Mouse (Mus musculus): ENCODE results near the gene Lsm6.
"Not testable (repeated sequence)": the region's sequence is repeated elsewhere in the genome, so short reads cannot be mapped to it uniquely, and the experiment has no call there.

Gene Lsm6

GRCm38 (mm10) chr8:78820673-78821310 lies at the start of gene Lsm6:
Gene Lsm6, minus strand, starts transcription at chr8:78821140.
- peak; percentile 98 for DNase-seq (ENCODE audit: low read depth)

DNA sequence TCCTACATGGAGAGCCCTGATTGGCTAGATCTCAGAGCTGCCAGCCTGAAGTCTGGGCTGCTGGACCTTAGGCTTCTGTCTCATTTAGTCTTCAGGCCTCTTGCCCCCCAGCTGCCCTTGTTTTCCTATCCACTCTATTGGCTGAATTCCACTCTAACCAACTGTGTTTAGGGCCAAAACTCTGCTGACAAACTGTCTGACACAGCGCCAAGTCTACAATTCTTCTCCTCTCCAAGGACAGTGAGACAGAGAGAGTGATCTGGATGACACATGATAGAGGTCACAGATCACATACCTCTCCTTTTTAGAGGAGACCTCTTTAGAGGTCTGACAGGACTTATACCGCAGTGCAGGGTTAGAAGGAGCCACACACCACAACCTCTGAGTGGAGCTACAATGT lies 46.1 kb upstream of the Lsm6 start:
- DNase-seq (ENCODE audit: low read depth): no peak

DNA sequence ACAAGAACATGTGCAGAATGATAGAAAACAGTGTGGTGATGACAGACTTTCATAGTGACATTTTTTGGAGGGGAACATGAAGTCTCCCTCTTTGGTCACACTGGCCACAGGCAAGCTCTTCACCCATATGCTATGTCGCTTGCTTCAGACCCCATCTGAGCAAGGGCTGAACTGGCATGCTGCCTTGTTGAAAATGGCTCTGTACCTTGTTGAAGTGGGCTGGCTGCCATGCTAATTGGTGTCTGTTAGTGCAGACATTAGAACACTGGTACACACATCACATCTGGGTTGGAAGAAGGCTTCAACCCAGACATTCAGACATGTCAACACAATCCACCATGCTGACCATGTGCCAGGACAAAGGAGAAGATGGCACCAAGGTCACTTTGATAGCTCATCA lies 42.1 kb upstream of the Lsm6 start:
- no peak for DNase-seq (ENCODE audit: low read depth)

- no peak for DNase-seq (ENCODE audit: low read depth)
Measured at GRCm38 (mm10) chr8:78862046-78862445, 41.1 kb upstream of the Lsm6 start.

DNA sequence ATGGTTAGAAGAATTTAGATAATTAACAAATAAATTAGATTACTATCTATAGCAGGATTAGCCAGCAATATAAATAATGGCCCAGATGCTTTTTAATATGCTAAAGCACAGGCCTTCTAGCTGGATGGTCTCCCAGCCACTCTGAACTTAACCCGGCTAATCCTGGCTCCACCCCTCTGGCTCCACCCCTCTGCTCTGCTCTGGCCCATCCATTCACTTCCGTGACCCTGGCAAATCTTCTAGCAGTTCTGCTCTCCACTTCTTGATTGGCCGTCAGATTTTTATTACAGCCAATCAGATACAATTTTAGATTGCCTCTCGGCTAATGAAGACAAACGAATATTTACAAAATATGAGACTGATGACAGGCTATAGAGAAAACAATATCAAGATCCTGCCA lies 39.8 kb upstream of the Lsm6 start:
- no peak for DNase-seq (ENCODE audit: low read depth)

DNA sequence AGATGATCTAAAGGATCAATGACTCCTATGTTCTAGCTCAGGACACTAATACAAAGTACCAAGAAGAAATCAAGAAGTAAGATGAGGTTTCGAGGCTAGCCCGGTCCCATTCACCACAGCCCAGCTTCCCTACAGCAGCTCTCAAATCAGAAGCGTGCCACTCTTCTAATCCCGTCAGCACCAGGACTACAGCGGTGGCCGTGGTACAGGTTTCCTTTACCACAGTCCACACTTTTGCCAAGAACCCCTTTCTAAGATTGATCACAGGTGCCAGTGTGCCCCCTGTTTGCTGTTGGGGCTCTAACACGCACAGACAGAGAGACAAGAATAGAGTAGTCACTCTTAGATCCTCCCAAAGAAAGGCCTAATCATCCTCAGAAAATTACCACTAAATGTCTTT lies 36.5 kb upstream of the Lsm6 start:
- DNase-seq (ENCODE audit: low read depth): no peak

DNA sequence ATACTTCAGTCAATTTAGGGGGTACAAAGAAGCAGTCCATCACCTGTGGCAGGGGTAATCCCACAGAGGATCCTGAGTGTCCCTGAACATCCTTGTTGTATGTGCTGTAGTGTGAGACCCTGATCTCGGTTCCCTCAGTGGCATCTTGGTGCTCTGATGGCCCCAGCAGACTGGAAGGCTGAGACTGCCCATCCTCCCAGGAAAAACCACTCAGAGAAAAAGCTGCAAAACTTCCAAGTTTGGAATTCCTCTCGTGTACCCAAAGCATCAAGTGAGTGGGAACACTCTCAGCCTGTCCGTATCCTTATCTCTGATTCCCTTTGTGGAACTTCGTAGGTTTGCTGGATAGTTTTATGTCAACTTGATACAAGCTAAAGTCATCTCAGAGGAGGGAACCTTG lies 31.3 kb upstream of the Lsm6 start:
- DNase-seq (ENCODE audit: low read depth): no peak

DNA sequence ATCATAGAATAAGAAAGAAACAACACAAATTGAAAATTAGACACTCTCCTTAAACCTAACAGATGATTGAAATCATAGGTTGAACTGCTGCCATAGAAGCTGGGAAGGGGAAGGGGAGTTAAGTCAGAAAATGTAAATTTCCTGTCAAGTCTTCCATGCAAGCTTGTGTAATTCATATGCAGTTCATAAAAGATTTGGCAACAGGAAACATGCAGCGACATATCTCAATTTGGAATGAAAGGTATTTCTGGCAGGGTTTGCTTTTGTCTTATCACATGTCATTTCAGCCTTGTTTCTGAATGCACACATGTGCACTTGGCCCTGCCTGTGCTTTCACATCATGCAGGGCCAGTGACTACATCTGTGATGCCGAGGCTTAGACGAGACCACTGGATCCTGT lies 26.3 kb upstream of the Lsm6 start:
- DNase-seq (ENCODE audit: low read depth): no peak

- DNase-seq (ENCODE audit: low read depth): no peak
Measured at GRCm38 (mm10) chr8:78844559-78844958, 23.6 kb upstream of the Lsm6 start.

GRCm38 (mm10) chr8:78838656-78839413 lies 17.9 kb upstream of the Lsm6 start:
- DNase-seq (ENCODE audit: low read depth): no peak

- no peak for DNase-seq (ENCODE audit: low read depth)
Measured at GRCm38 (mm10) chr8:78836091-78836490, 15.2 kb upstream of the Lsm6 start.

GRCm38 (mm10) chr8:78828414-78828813 lies 7.5 kb upstream of the Lsm6 start:
- DNase-seq (ENCODE audit: low read depth): no peak

GRCm38 (mm10) chr8:78824515-78824914 lies 3.6 kb upstream of the Lsm6 start:
- no peak for DNase-seq (ENCODE audit: low read depth)

- DNase-seq (ENCODE audit: low read depth): not testable (repeated sequence)
Measured at GRCm38 (mm10) chr8:78819973-78820372, 967 bp downstream of the Lsm6 start.

GRCm38 (mm10) chr8:78814743-78815142 lies 6.2 kb downstream of the Lsm6 start:
- DNase-seq (ENCODE audit: low read depth): no peak

DNA sequence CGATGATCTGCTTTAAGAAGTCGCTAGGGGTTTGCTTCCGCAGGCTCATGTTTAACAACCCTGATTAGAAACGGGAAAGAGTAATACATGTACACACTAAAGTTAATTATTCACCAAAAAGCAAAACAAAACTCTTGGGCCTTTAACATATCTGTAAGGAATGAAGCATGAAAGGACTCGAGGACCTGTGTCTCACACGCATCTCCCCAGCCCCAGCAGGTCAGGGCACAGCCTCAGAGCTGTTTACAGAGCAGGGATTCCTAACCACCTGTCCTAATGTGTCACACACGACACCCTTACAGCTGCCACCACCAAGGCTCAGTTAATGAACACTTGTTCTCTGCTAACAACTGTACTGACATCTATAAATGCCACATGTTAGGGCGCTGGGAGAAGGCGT lies 7.9 kb downstream of the Lsm6 start:
- DNase-seq (ENCODE audit: low read depth): no peak

DNA sequence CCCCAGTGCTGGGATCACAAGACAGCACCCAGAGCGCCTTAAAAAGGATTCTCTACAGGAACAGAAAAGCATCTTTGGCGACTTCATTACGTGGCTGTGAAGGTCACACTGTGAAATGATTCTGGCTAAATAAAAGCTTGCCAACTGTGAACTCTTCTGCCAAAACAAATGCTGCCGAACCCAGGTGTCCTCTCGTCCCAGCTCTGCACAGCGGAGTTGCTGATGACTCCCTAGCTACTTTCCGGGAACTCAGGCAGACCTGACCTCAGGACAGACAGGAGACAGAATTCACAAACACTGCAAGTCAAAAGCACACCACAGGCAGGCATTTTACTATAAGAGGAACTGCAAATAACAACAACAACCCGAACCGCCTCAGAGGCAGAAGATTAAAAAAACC lies 8.5 kb downstream of the Lsm6 start:
- DNase-seq (ENCODE audit: low read depth): no peak

- no peak for DNase-seq (ENCODE audit: low read depth)
Measured at GRCm38 (mm10) chr8:78811748-78812147, 9.2 kb downstream of the Lsm6 start.

GRCm38 (mm10) chr8:78810207-78810675 lies 10.7 kb downstream of the Lsm6 start:
- DNase-seq (ENCODE audit: low read depth): no peak

- no peak for DNase-seq (ENCODE audit: low read depth)
Measured at GRCm38 (mm10) chr8:78809454-78810206, 11.3 kb downstream of the Lsm6 start.

DNA sequence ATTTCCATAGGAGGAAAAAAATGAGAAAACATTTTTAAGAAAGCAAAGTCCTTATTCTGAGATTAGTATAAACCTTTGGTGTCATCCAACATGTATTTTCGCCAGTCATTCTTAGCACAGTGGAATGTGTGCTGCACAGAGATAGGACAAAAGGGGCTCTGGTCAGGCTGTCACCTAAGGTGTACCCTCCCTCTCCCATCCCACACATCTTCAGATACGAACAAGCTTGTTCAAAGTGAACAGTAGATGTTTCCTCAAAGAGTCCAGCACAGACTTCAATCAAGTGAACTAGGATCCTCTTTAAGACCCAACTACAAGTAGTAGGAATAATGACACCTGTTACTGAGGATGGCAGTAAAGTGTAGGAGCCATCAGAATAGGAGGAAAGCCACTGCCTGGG lies 12.1 kb downstream of the Lsm6 start:
- DNase-seq (ENCODE audit: low read depth): no peak

GRCm38 (mm10) chr8:78808439-78808838 lies 12.5 kb downstream of the Lsm6 start:
- no peak for DNase-seq (ENCODE audit: low read depth)

DNA sequence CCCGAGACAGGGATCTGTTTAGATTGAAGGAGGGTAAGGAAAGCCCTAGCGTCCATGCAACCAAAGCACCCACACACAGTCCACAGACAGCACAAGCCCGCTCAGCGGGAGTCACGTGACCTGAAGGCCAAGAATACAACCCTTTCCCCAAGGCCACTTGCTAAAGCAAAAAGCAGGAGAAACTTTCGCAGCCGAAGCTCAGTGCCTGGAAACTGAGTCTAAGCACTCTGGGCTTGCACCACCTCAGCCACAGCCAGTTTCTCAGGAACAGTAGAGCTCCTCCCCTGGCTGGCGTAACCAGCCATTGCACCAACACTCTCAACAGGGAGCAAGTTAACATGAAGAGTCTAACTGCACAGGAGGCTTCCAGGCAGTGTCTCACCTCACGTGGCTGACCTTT lies 13.7 kb downstream of the Lsm6 start:
- DNase-seq (ENCODE audit: low read depth): no peak
